Mouse (Mus musculus) forebrain, embryonic 16.5 days (tissue): ENCODE measurements around the gene Extl1. TPM values are rescaled to one million over a fixed set of nuclear protein-coding genes. Genes with fewer than 3 reads are reported as not detected.
"Not testable (repeated sequence)": the region's sequence is repeated elsewhere in the genome, so short reads cannot be mapped to it uniquely, and the experiment has no call there.

ENCODE experiments used
- ATAC-seq: fragments of 200-750 bp; cut with Nextera tagmentation; 2 replicates; pipeline ENCODE4 v1.8.0; 2017; ENCODE audit warnings: mild to moderate bottlenecking, moderate library complexity
- H3K27ac ChIP-seq: fragments of 300-500 bp; sonication (generic); 2 replicates; pipeline ENCODE4 v1.5.1; 2014; ENCODE audit warnings: low read length, control low read depth
- H3K27me3 ChIP-seq: fragments of 300-500 bp; sonication (generic); replicated peaks from 2 replicates; pipeline ENCODE4 v1.6.1; 2014; ENCODE audit warnings: low read length; ENCODE audit not compliant: control insufficient read depth, insufficient read depth
- H3K36me3 ChIP-seq: fragments of 300-500 bp; sonication (generic); 2 replicates; pipeline ENCODE4 v1.6.1; 2014; ENCODE audit not compliant: control insufficient read depth, insufficient read depth
- H3K4me1 ChIP-seq: fragments of 300-500 bp; sonication (generic); replicated peaks from 2 replicates; pipeline ENCODE4 v1.6.1; 2014; ENCODE audit warnings: low read length; ENCODE audit not compliant: control insufficient read depth, insufficient read depth
- H3K4me2 ChIP-seq: fragments of 300-500 bp; sonication (generic); 2 replicates; pipeline ENCODE4 v1.6.1; 2014; ENCODE audit warnings: mild to moderate bottlenecking, low read length, control low read depth
- H3K4me3 ChIP-seq: fragments of 300-500 bp; sonication (generic); replicated peaks from 2 replicates; pipeline ENCODE4 v1.5.1; 2014; ENCODE audit warnings: mild to moderate bottlenecking, low read length, control low read depth
- H3K9ac ChIP-seq: fragments of 300-500 bp; sonication (generic); replicated peaks from 2 replicates; pipeline ENCODE4 v1.6.1; 2014; ENCODE audit warnings: low read depth, low read length, control low read depth
- H3K9me3 ChIP-seq: fragments of 300-500 bp; sonication (generic); 2 replicates; pipeline ENCODE4 v1.6.1; 2016; ENCODE audit warnings: low read length; ENCODE audit not compliant: control insufficient read depth
- WGBS: fragments of 180-500 bp; shearing (Covaris S2); extraction: QIAGEN DNeasy Blood & Tissue Kit; methylation state at CpG from one replicate; pipeline ENCODE4 v1.1.7; 2014; 5-methylcytosine and 5-hydroxymethylcytosine counted together
- polyA plus RNA-seq: library from polyadenylated mRNA; unstranded; fragments of >200 nt; fragmentation: Nextera tagmentation; extraction: Ambion mirVana; gene quantifications from 2 replicates; pipeline ENCODE4 v1.2.1, GENCODE M21; 2015

The Extl1 gene
- polyA plus RNA-seq: 0.45 and 0.56 TPM in 2 replicates

DNA sequence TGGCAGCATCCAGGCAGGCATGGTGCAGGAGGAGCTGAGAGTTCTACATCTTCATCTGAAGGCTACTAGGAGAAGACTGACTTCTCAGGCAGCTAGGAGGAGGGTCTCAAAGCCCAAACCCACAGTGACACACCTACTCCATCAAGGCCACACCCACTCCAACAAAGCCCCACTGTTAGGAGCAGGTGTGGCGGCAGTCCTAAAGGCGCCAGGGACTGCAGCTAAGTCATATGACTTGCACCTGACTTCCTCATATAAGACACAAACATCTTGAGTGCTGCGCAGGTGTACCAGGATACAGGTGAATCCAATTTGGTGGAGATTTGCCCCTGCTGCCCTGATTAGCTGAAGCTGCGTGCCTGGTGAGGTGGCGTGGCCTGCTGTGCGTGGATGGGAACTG lies at the start of gene Extl1:
TSS of gene Extl1 (minus strand) at position 101 of the 400 bp plus-strand sequence.
- H3K27me3 ChIP-seq, ATAC-seq, H3K36me3 ChIP-seq, H3K4me1 ChIP-seq, H3K9me3 ChIP-seq, H3K4me3 ChIP-seq, H3K9ac ChIP-seq, H3K27ac ChIP-seq, H3K4me2 ChIP-seq: not testable (repeated sequence)
- 95% methylated on average over 2 of the region's 6 CpGs for WGBS

DNA sequence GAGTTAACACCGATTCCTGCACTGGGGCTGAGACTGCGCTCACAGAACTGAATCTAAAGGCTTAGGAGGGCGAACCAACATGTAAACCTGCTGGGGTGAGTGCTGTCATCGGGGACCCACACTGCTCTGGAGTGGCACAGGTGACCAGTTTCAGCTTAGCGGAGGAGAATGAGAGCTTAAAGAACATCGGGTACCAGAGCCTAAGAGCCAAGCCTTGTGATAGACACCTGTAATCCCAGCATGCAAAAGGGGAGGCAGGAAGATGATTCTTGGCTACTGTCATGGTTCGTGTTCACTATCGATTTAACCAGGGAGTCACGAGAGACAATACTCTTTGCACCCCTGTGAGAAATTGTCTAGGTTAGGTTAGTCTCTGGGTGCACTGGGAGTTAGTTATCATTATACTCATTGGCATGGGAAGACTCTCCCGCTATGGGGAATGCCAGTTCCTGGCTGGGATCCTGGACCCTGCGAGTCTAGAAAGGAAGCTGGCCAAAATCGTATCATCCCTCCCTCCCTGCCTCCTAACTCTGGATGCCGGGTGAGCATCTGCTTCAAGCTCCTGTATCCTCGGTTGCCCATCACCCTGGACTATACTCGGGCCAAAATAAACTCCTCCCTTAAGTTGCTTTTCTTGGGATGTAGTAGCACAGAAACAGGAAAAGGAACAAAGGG lies 49.2 kb upstream of the Extl1 start:
- WGBS: 70% methylated on average over 15 of the region's 15 CpGs

GRCm38 (mm10) chr4:134430381-134431004 lies 46.8 kb upstream of the Extl1 start:
- H3K9me3 ChIP-seq: no peaks in the 10 kb centered on the region
- ATAC-seq: peak; percentile 88
- H3K27me3 ChIP-seq: no peaks in the 10 kb centered on the region
- H3K9ac ChIP-seq: peak overlapping the region; percentile 62
- WGBS: 17% methylated on average over 23 of the region's 23 CpGs
- H3K4me3 ChIP-seq: peak overlapping the region; percentile 25
- no peaks in the 10 kb centered on the region for H3K36me3 ChIP-seq
- H3K27ac ChIP-seq: peak overlapping the region; percentile 98
- peaks cover 28% of the 10 kb centered on the region for H3K4me1 ChIP-seq
- H3K4me2 ChIP-seq: peak overlapping the region; percentile 48

More for the DNA sequence above, 49.2 kb upstream of the Extl1 start:
- no peaks in the 10 kb centered on the region for H3K9me3 ChIP-seq
- H3K27me3 ChIP-seq: no peaks in the 10 kb centered on the region
- peak overlapping the region; percentile 49 for H3K27ac ChIP-seq
- ATAC-seq: no peak
- no peak overlapping the region for H3K4me3 ChIP-seq
- no peak overlapping the region for H3K4me2 ChIP-seq
- peaks cover 31% of the 10 kb centered on the region for H3K4me1 ChIP-seq
- no peaks in the 10 kb centered on the region for H3K36me3 ChIP-seq
- H3K9ac ChIP-seq: no peak overlapping the region

GRCm38 (mm10) chr4:134425088-134425487 lies 41.4 kb upstream of the Extl1 start:
- H3K4me1 ChIP-seq: peaks cover 6% of the 10 kb centered on the region
- no peaks in the 10 kb centered on the region for H3K27me3 ChIP-seq
- no peaks in the 10 kb centered on the region for H3K36me3 ChIP-seq
- H3K9ac ChIP-seq: no peak overlapping the region
- ATAC-seq: no peak
- H3K27ac ChIP-seq: no peak overlapping the region
- no peaks in the 10 kb centered on the region for H3K9me3 ChIP-seq
- H3K4me2 ChIP-seq: no peak overlapping the region
- WGBS: 75% methylated on average over 7 of the region's 7 CpGs
- no peak overlapping the region for H3K4me3 ChIP-seq

DNA sequence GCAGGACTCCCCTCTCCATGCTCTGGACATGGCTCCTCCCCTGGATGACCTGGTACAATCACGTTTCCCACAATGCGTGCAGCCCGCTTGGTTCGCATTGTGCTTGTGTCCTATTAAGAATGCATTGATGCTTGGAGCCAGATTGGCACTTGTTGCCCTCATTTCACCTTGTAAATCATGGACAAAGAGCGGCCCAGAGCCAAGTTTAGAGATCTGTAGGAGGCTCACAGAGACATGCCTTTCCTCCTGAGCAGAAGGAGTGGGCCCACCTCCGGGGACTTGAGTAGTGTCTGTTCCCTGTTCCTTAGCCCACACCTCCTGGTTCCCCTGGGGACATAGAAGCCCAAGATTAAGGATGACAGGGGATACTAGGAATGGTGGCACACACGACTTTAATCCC lies 40.3 kb upstream of the Extl1 start:
- Histone ChIP-seq H3K36me3 (no peaks in the 10 kb centered on the region), H3K4me2 (no peak overlapping the region), H3K4me3 (no peak overlapping the region), H3K9me3 (no peaks in the 10 kb centered on the region), H3K27ac (no peak overlapping the region), H3K27me3 (no peaks in the 10 kb centered on the region), H3K4me1 (no peaks in the 10 kb centered on the region; the same call in 1 of the 2 replicates), H3K9ac (no peak overlapping the region)
- no peak for ATAC-seq
- whole genome bisulfite sequencing: 86% methylated on average over 7 of the region's 7 CpGs

DNA sequence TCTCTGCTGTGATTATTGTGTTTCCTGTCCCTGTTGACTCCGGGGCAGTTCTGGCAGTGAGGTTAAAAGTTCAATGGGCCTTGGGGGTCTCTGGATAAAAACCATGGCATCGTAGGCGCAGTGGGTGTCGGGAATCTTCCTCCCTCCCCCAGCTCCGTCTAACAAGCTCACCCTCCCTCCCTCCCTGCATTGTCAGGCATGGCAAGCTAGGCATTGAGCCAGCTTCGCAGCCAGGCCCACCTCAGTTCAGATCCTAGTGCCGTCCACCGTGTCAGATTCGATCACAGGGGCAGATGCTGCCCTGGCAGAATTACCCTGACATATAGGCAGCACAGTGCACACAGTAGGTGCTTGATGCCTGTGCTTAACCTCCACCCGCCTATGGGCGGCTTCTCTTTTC lies 38.3 kb upstream of the Extl1 start:
- Histone ChIP-seq H3K27me3 (no peaks in the 10 kb centered on the region), H3K36me3 (no peaks in the 10 kb centered on the region), H3K4me3 (no peak overlapping the region), H3K9ac (no peak overlapping the region), H3K9me3 (no peaks in the 10 kb centered on the region), H3K27ac (no peak overlapping the region), H3K4me1 (no peaks in the 10 kb centered on the region; the same call in 1 of the 2 replicates), H3K4me2 (no peak overlapping the region)
- WGBS: 59% methylated on average over 11 of the region's 11 CpGs
- ATAC-seq: no peak

DNA sequence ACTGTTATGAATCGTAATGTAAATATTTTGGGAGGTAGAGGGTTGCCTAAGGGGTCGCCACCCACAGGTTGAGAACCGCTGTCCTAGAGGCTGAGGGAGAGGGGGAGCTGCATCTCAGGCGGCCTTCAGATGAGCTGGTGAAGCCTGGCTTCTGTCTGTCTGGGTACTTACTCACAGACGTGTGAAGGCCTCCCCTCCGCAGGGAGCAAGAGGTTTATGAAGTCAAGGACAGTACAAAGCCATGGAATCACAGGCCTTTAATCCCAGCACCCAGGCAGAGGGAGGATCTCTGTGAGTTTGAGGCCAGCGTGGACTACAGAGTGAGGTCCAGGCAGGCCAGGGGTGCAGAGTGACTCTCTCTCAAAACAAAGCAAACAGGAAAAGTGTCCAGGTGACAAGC lies 33.5 kb upstream of the Extl1 start:
- 69% methylated on average over 7 of the region's 7 CpGs for WGBS
- Histone ChIP-seq H3K4me2 (no peak overlapping the region), H3K27me3 (no peaks in the 10 kb centered on the region), H3K36me3 (no peaks in the 10 kb centered on the region), H3K9me3 (no peaks in the 10 kb centered on the region), H3K4me1 (no peaks in the 10 kb centered on the region; the same call in 1 of the 2 replicates), H3K4me3 (no peak overlapping the region), H3K27ac (no peak overlapping the region), H3K9ac (no peak overlapping the region)
- ATAC-seq: no peak

GRCm38 (mm10) chr4:134416602-134417001 lies 33.0 kb upstream of the Extl1 start:
- Histone ChIP-seq H3K4me3 (no peak overlapping the region), H3K27me3 (no peaks in the 10 kb centered on the region), H3K9me3 (no peaks in the 10 kb centered on the region), H3K36me3 (no peaks in the 10 kb centered on the region), H3K4me2 (no peak overlapping the region), H3K27ac (no peak overlapping the region), H3K9ac (no peak overlapping the region), H3K4me1 (no peaks in the 10 kb centered on the region)
- ATAC-seq: no peak
- WGBS: 75% methylated on average over 15 of the region's 15 CpGs

- Histone ChIP-seq H3K4me3 (no peak overlapping the region), H3K4me1 (no peaks in the 10 kb centered on the region), H3K4me2 (no peak overlapping the region), H3K27ac (no peak overlapping the region), H3K9me3 (no peaks in the 10 kb centered on the region), H3K9ac (no peak overlapping the region), H3K36me3 (no peaks in the 10 kb centered on the region), H3K27me3 (no peaks in the 10 kb centered on the region)
- ATAC-seq: no peak
- 84% methylated on average over 17 of the region's 17 CpGs for WGBS
Measured at GRCm38 (mm10) chr4:134416177-134416576, 32.5 kb upstream of the Extl1 start.
